Mouse (Mus musculus): ENCODE data around the gene Gnaq. TPM values are rescaled to one million over a fixed set of nuclear protein-coding genes. Genes with fewer than 3 reads are reported as not detected.

Gene Gnaq
- polyA plus RNA-seq, 1 experiment: 8.1 TPM

DNA sequence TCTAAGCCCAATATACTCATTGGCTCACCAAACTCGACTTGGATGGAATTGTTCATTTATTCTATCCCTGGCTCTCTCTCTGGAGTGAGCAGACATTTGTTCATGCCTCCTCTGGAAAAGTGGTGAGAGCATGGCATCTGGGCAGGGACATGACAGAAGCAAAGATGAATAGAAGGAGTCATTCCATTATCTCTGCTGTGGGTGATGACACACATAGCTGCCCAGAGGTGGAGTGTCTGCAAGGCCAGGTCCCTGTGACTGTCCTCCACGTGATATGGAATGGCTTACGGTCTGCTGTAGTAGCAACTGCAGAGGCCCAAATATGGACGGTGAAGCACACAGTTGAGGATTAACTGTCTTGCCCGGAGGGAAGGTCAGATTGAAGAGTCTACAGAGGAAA is 261.8 kb downstream of the Gnaq start:
- Histone ChIP-seq H3K27ac (ENCODE audit: control insufficient read depth, insufficient read depth, low read length) (no peak overlapping the region), H3K36me3 (ENCODE audit: control insufficient read depth, insufficient read depth, low read length) (no peaks in the 10 kb centered on the region), H3K27me3 (ENCODE audit: control insufficient read depth, insufficient read depth, low read length) (no peaks in the 10 kb centered on the region), H3K4me3 (ENCODE audit: control insufficient read depth, insufficient read depth, low read length) (no peak overlapping the region), H3K4me1 (replicated peaks; ENCODE audit: control insufficient read depth, insufficient read depth, low read length) (no peaks in the 10 kb centered on the region)
- no peak for TF ChIP-seq POLR2A (IDR thresholded peaks at IDR 0.05; ENCODE audit: control insufficient read depth, extremely low read depth, insufficient read depth, low read length, poor library complexity)
- no peak for TF ChIP-seq CTCF (IDR thresholded peaks at IDR 0.05; ENCODE audit: borderline replicate concordance, control insufficient read depth, extremely low read depth, insufficient read depth, low read length, poor library complexity)
- 95% methylated on average over 5 of the region's 5 CpGs for WGBS
- no peak for DNase-seq

- 97% methylated on average over 6 of the region's 6 CpGs for WGBS
- TF ChIP-seq CTCF (IDR thresholded peaks at IDR 0.05; ENCODE audit: borderline replicate concordance, control insufficient read depth, extremely low read depth, insufficient read depth, low read length, poor library complexity): no peak
- no peak for TF ChIP-seq POLR2A (IDR thresholded peaks at IDR 0.05; ENCODE audit: control insufficient read depth, extremely low read depth, insufficient read depth, low read length, poor library complexity)
Measured at GRCm38 (mm10) chr19:16403101-16403500, 270.5 kb downstream of the Gnaq start.

GRCm38 (mm10) chr19:16407727-16408126 is 275.1 kb downstream of the Gnaq start:
- H3K27me3 ChIP-seq (ENCODE audit: control insufficient read depth, insufficient read depth, low read length): no peaks in the 10 kb centered on the region
- no peak for DNase-seq
- no peak overlapping the region for H3K4me3 ChIP-seq (ENCODE audit: control insufficient read depth, insufficient read depth, low read length)
- TF ChIP-seq CTCF (IDR thresholded peaks at IDR 0.05; ENCODE audit: borderline replicate concordance, control insufficient read depth, extremely low read depth, insufficient read depth, low read length, poor library complexity) (no peak), POLR2A (IDR thresholded peaks at IDR 0.05; ENCODE audit: control insufficient read depth, extremely low read depth, insufficient read depth, low read length, poor library complexity) (no peak)
- no peaks in the 10 kb centered on the region for H3K36me3 ChIP-seq (ENCODE audit: control insufficient read depth, insufficient read depth, low read length)
- 49% methylated on average over 1 of the region's 1 CpGs for WGBS
- H3K4me1 ChIP-seq (replicated peaks; ENCODE audit: control insufficient read depth, insufficient read depth, low read length): no peaks in the 10 kb centered on the region
- no peak overlapping the region for H3K27ac ChIP-seq (ENCODE audit: control insufficient read depth, insufficient read depth, low read length)

More at GRCm38 (mm10) chr19:16403101-16403500, 270.5 kb downstream of the Gnaq start:
- H3K27ac ChIP-seq (ENCODE audit: control insufficient read depth, insufficient read depth, low read length): no peak overlapping the region
- H3K4me1 ChIP-seq (replicated peaks; ENCODE audit: control insufficient read depth, insufficient read depth, low read length): no peaks in the 10 kb centered on the region
- DNase-seq: no peak
- H3K36me3 ChIP-seq (ENCODE audit: control insufficient read depth, insufficient read depth, low read length): no peaks in the 10 kb centered on the region
- H3K4me3 ChIP-seq (ENCODE audit: control insufficient read depth, insufficient read depth, low read length): no peak overlapping the region
- no peaks in the 10 kb centered on the region for H3K27me3 ChIP-seq (ENCODE audit: control insufficient read depth, insufficient read depth, low read length)

DNA sequence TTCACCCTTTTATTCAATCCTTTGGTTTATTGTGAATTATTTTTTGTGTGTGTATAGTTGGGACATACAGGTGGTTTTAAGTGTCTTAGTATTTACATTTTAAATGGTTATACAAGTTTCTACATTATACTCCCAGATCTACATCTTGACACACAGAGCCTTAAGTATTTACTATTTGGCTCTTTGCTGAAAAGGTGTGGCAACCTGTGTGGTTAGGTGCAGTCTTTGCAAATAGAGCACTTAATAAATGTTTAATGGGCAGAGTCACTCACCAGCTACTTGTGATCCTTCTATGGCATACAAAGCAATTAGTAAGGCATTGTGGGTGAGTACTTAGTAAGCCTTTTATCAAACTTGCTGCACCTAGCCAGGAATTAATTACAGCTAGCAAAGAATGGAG is 278.7 kb downstream of the Gnaq start:
- Histone ChIP-seq H3K27ac (ENCODE audit: control insufficient read depth, insufficient read depth, low read length) (no peak overlapping the region), H3K4me1 (replicated peaks; ENCODE audit: control insufficient read depth, insufficient read depth, low read length) (no peaks in the 10 kb centered on the region), H3K27me3 (ENCODE audit: control insufficient read depth, insufficient read depth, low read length) (no peaks in the 10 kb centered on the region), H3K4me3 (ENCODE audit: control insufficient read depth, insufficient read depth, low read length) (no peak overlapping the region), H3K36me3 (ENCODE audit: control insufficient read depth, insufficient read depth, low read length) (no peaks in the 10 kb centered on the region)
- TF ChIP-seq CTCF (IDR thresholded peaks at IDR 0.05; ENCODE audit: borderline replicate concordance, control insufficient read depth, extremely low read depth, insufficient read depth, low read length, poor library complexity): no peak
- no peak for DNase-seq

GRCm38 (mm10) chr19:16418086-16418663 is 285.5 kb downstream of the Gnaq start:
- 98% methylated on average over 5 of the region's 5 CpGs for WGBS
- no peak for TF ChIP-seq POLR2A (IDR thresholded peaks at IDR 0.05; ENCODE audit: control insufficient read depth, extremely low read depth, insufficient read depth, low read length, poor library complexity)
- no peak for TF ChIP-seq CTCF (IDR thresholded peaks at IDR 0.05; ENCODE audit: borderline replicate concordance, control insufficient read depth, extremely low read depth, insufficient read depth, low read length, poor library complexity)
- H3K27ac ChIP-seq (ENCODE audit: control insufficient read depth, insufficient read depth, low read length): no peak overlapping the region
- no peaks in the 10 kb centered on the region for H3K27me3 ChIP-seq (ENCODE audit: control insufficient read depth, insufficient read depth, low read length)
- H3K4me3 ChIP-seq (ENCODE audit: control insufficient read depth, insufficient read depth, low read length): no peak overlapping the region
- no peaks in the 10 kb centered on the region for H3K36me3 ChIP-seq (ENCODE audit: control insufficient read depth, insufficient read depth, low read length)
- no peak for DNase-seq
- H3K4me1 ChIP-seq (replicated peaks; ENCODE audit: control insufficient read depth, insufficient read depth, low read length): no peaks in the 10 kb centered on the region

DNA sequence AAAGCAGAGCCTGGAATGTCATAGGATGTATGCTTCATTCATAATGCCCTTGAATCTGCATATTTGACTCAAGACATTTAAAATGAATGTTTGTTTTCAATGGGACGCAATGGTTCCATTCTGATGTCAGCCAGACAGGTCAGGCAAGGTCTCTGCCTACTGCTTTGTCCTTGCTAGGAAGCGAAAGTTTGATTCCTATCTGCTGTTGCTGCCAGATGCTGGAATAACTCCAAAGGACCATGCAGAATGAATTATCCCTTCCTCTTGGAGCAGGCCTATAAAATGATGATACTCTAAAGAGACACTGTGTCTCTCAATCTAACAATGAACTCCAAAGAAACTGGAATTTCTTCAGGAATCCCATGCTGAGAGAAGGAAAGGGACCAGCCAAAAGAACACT is 293.0 kb downstream of the Gnaq start:
- Histone ChIP-seq H3K27ac (ENCODE audit: control insufficient read depth, insufficient read depth, low read length) (no peak overlapping the region), H3K4me1 (replicated peaks; ENCODE audit: control insufficient read depth, insufficient read depth, low read length) (no peaks in the 10 kb centered on the region), H3K4me3 (ENCODE audit: control insufficient read depth, insufficient read depth, low read length) (no peak overlapping the region), H3K27me3 (ENCODE audit: control insufficient read depth, insufficient read depth, low read length) (no peaks in the 10 kb centered on the region), H3K36me3 (ENCODE audit: control insufficient read depth, insufficient read depth, low read length) (no peaks in the 10 kb centered on the region)
- TF ChIP-seq CTCF (IDR thresholded peaks at IDR 0.05; ENCODE audit: borderline replicate concordance, control insufficient read depth, extremely low read depth, insufficient read depth, low read length, poor library complexity) (no peak), POLR2A (IDR thresholded peaks at IDR 0.05; ENCODE audit: control insufficient read depth, extremely low read depth, insufficient read depth, low read length, poor library complexity) (no peak)
- no peak for DNase-seq
- WGBS: 96% methylated on average over 2 of the region's 2 CpGs

GRCm38 (mm10) chr19:16431368-16431767 is 298.7 kb downstream of the Gnaq start:
- Histone ChIP-seq H3K27me3 (ENCODE audit: control insufficient read depth, insufficient read depth, low read length) (no peaks in the 10 kb centered on the region; the same call in 1 of the 2 replicates), H3K4me3 (ENCODE audit: control insufficient read depth, insufficient read depth, low read length) (no peak overlapping the region), H3K4me1 (replicated peaks; ENCODE audit: control insufficient read depth, insufficient read depth, low read length) (peaks cover 13% of the 10 kb centered on the region), H3K27ac (ENCODE audit: control insufficient read depth, insufficient read depth, low read length) (no peak overlapping the region), H3K36me3 (ENCODE audit: control insufficient read depth, insufficient read depth, low read length) (no peaks in the 10 kb centered on the region)
- no peak for TF ChIP-seq CTCF (IDR thresholded peaks at IDR 0.05; ENCODE audit: borderline replicate concordance, control insufficient read depth, extremely low read depth, insufficient read depth, low read length, poor library complexity)
- no peak for TF ChIP-seq POLR2A (IDR thresholded peaks at IDR 0.05; ENCODE audit: control insufficient read depth, extremely low read depth, insufficient read depth, low read length, poor library complexity)
- 93% methylated on average over 8 of the region's 8 CpGs for WGBS
- DNase-seq: no peak

All from thymus, adult 2 months (tissue).